Mouse (Mus musculus) myocyte (in vitro differentiated cells): ENCODE data around the gene Psmb11. TPM values are rescaled to one million over a fixed set of nuclear protein-coding genes. Genes with fewer than 3 reads are reported as not detected.

ENCODE experiments used
- H3K27me3 ChIP-seq: one replicate; pipeline ENCODE4 v1.6.1; 2011; ENCODE audit not compliant: control insufficient read depth, insufficient read depth, insufficient read length
- H3K36me3 ChIP-seq: one replicate; pipeline ENCODE4 v1.6.1; 2011; ENCODE audit not compliant: control insufficient read depth, insufficient read depth
- H3K4me2 ChIP-seq: one replicate; pipeline ENCODE4 v1.6.1; 2011; ENCODE audit warnings: low read depth, control low read depth
- H3K4me3 ChIP-seq: one replicate; pipeline ENCODE4 v1.5.1; 2011; ENCODE audit warnings: mild to moderate bottlenecking, control low read depth, moderate library complexity
- H3K79me2 ChIP-seq: one replicate; pipeline ENCODE4 v1.6.1; 2011; ENCODE audit not compliant: control insufficient read depth, insufficient read depth
- H3ac ChIP-seq: one replicate; pipeline ENCODE4 v1.6.1; 2011; ENCODE audit not compliant: control insufficient read depth, insufficient read length
- CEBPB ChIP-seq: IDR thresholded peaks from 2 replicates; pipeline ENCODE4 v1.6.1; 2011; ENCODE audit warnings: mild to moderate bottlenecking, moderate library complexity; ENCODE audit not compliant: poor library complexity, insufficient read depth, severe bottlenecking
- E2F4 ChIP-seq: IDR thresholded peaks from one replicate; pipeline ENCODE4 v1.6.1; 2011; ENCODE audit warnings: mild to moderate bottlenecking, control low read depth, moderate library complexity; ENCODE audit not compliant: insufficient read depth
- MAX ChIP-seq: IDR thresholded peaks from one replicate; pipeline ENCODE4 v1.6.1; 2011; ENCODE audit warnings: low read depth, mild to moderate bottlenecking, control low read depth
- MYOD1 ChIP-seq, 3 experiments: IDR thresholded peaks; one replicate each; pipeline ENCODE4 v1.6.1; 2011; ENCODE audit warnings: control low read depth in 2 of 3, low read depth in 2 of 3, mild to moderate bottlenecking in 2 of 3, moderate library complexity in 1 of 3; ENCODE audit not compliant: insufficient read length in 2 of 3, control insufficient read depth in 1 of 3
- MYOG ChIP-seq, 3 experiments: IDR thresholded peaks; one replicate each; pipeline ENCODE4 v1.6.1; 2011; ENCODE audit warnings: control low read depth in 2 of 3, low read depth in 2 of 3, mild to moderate bottlenecking in 2 of 3; ENCODE audit not compliant: insufficient read length in 2 of 3, control insufficient read depth in 1 of 3, insufficient read depth in 1 of 3
- POLR2A ChIP-seq: IDR thresholded peaks from one replicate; pipeline ENCODE4 v1.6.1; 2011; ENCODE audit warnings: low read depth, mild to moderate bottlenecking, control low read depth, moderate library complexity; ENCODE audit not compliant: insufficient read length
- POLR2AphosphoS2 ChIP-seq: IDR thresholded peaks from one replicate; pipeline ENCODE4 v1.6.1; 2011; ENCODE audit warnings: low read depth, control low read depth; ENCODE audit not compliant: insufficient read length
- REST ChIP-seq: IDR thresholded peaks from one replicate; pipeline ENCODE4 v1.6.1; 2011; ENCODE audit warnings: mild to moderate bottlenecking, control low read depth, moderate library complexity; ENCODE audit not compliant: insufficient read depth, insufficient read length
- SRF ChIP-seq: IDR thresholded peaks from one replicate; pipeline ENCODE4 v1.6.1; 2011; ENCODE audit warnings: low read depth; ENCODE audit not compliant: control insufficient read depth, insufficient read length
- TCF12 ChIP-seq: IDR thresholded peaks from one replicate; pipeline ENCODE4 v1.6.1; 2011; ENCODE audit warnings: mild to moderate bottlenecking, control low read depth; ENCODE audit not compliant: poor library complexity, insufficient read depth, severe bottlenecking
- TCF3 ChIP-seq: IDR thresholded peaks from one replicate; pipeline ENCODE4 v1.6.1; 2011; ENCODE audit warnings: low read depth, control low read depth; ENCODE audit not compliant: insufficient read length
- USF1 ChIP-seq: IDR thresholded peaks from one replicate; pipeline ENCODE4 v1.6.1; 2011; ENCODE audit warnings: low read depth, mild to moderate bottlenecking, control low read depth, moderate library complexity
- polyA plus RNA-seq: library from polyadenylated mRNA; unstranded; fragments of >200 nt; fragmentation: generic; extraction: Trizol; gene quantifications from one replicate; pipeline ENCODE4 v1.2.1, GENCODE M21; 2012; ENCODE audit warnings: missing spikeins

Psmb11 gene
- polyA plus RNA-seq, 1 experiment = not detected

GRCm38 (mm10) chr14:54617152-54617896 lies 3.9 kb upstream of the Psmb11 start:
- H3K36me3 ChIP-seq = peaks cover 10% of the 10 kb centered on the region
- H3K4me2 ChIP-seq = peak overlapping the region; percentile 65
- H3ac ChIP-seq = no peak overlapping the region
- TF ChIP-seq E2F4 = no peak
- no peak for TF ChIP-seq POLR2A
- TF ChIP-seq SRF = no peak
- no peak for TF ChIP-seq POLR2AphosphoS2
- TF ChIP-seq MYOD1 (IDR thresholded peaks at IDR 0.05; ENCODE audit: control insufficient read depth in 1 of 3, insufficient read length in 2 of 3, low read depth in 2 of 3) = no peak
- TF ChIP-seq CEBPB = no peak
- no peak for TF ChIP-seq TCF12
- TF ChIP-seq MAX = no peak
- no peak for TF ChIP-seq USF1
- TF ChIP-seq TCF3 = no peak
- TF ChIP-seq MYOG (IDR thresholded peaks at IDR 0.05; ENCODE audit: control insufficient read depth in 1 of 3, insufficient read depth in 1 of 3, insufficient read length in 2 of 3, low read depth in 2 of 3) = no peak
- no peak for TF ChIP-seq REST
- peaks cover 21% of the 10 kb centered on the region for H3K79me2 ChIP-seq
- peak overlapping the region; percentile 58 for H3K4me3 ChIP-seq
- H3K27me3 ChIP-seq = no peaks in the 10 kb centered on the region

GRCm38 (mm10) chr14:54617897-54618365 lies 3.3 kb upstream of the Psmb11 start, which contains the start of gene Psmb5:
TSS of gene Psmb5 (minus strand) at chr14:54618022.
- TF ChIP-seq MYOG (IDR thresholded peaks at IDR 0.05; ENCODE audit: control insufficient read depth in 1 of 3, insufficient read depth in 1 of 3, insufficient read length in 2 of 3, low read depth in 2 of 3) (no peak), MAX (no peak), E2F4 (no peak), POLR2A (peak; percentile 77), MYOD1 (IDR thresholded peaks at IDR 0.05; ENCODE audit: control insufficient read depth in 1 of 3, insufficient read length in 2 of 3, low read depth in 2 of 3) (no peak), POLR2AphosphoS2 (peak; percentile 78), CEBPB (no peak), REST (no peak), TCF12 (no peak), TCF3 (no peak), SRF (no peak), USF1 (no peak)
- H3K79me2 ChIP-seq = peaks cover 21% of the 10 kb centered on the region
- H3K4me2 ChIP-seq = peak within 1 kb of the TSS; percentile 68

DNA sequence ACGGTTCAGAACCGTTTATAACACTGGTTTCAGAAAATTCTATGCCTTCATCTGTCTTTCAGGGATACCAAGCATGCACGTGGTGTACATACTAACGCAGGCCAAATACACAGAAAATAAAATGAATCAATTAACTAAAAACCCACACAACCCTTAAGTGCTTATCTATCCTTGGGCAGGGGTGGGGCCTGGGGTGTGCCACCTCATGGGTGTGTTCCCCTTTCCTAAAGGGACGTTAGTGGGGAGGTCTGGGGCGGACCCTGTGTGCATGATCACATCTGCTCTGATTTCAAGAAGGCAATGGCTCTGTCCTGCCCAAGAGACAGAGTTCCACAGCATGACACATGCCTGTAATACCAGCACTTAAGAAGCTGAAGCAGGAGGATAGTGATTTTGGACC lies 2.1 kb downstream of the Psmb11 start:
- H3K27me3 ChIP-seq = no peaks in the 10 kb centered on the region
- H3K4me3 ChIP-seq = no peak overlapping the region
- H3K4me2 ChIP-seq = no peak overlapping the region
- no peaks in the 10 kb centered on the region for H3K36me3 ChIP-seq
- TF ChIP-seq CEBPB (no peak), MAX (no peak), TCF12 (no peak), POLR2AphosphoS2 (no peak), E2F4 (no peak)
- H3K79me2 ChIP-seq = no peaks in the 10 kb centered on the region
- no peak overlapping the region for H3ac ChIP-seq

More at GRCm38 (mm10) chr14:54617897-54618365, 3.3 kb upstream of the Psmb11 start, which contains the start of gene Psmb5:
- H3K27me3 ChIP-seq = no peaks in the 10 kb centered on the region
- H3K4me3 ChIP-seq = peak within 1 kb of the TSS; percentile 58
- H3K36me3 ChIP-seq = peaks cover 5% of the 10 kb centered on the region
- no peak within 1 kb of the TSS for H3ac ChIP-seq

- H3K36me3 ChIP-seq = no peaks in the 10 kb centered on the region
- no peaks in the 10 kb centered on the region for H3K27me3 ChIP-seq
- TF ChIP-seq USF1 (no peak), MYOD1 (IDR thresholded peaks at IDR 0.05; ENCODE audit: control insufficient read depth in 1 of 3, insufficient read length in 2 of 3, low read depth in 2 of 3) (peak in 1 of 3 experiments; percentile 16)
- no peak overlapping the region for H3K4me3 ChIP-seq
- H3K79me2 ChIP-seq = no peaks in the 10 kb centered on the region
- no peak overlapping the region for H3ac ChIP-seq
- H3K4me2 ChIP-seq = no peak overlapping the region
These were observed 3.7 kb downstream of the Psmb11 start for GRCm38 (mm10) chr14:54624976-54625375.

DNA sequence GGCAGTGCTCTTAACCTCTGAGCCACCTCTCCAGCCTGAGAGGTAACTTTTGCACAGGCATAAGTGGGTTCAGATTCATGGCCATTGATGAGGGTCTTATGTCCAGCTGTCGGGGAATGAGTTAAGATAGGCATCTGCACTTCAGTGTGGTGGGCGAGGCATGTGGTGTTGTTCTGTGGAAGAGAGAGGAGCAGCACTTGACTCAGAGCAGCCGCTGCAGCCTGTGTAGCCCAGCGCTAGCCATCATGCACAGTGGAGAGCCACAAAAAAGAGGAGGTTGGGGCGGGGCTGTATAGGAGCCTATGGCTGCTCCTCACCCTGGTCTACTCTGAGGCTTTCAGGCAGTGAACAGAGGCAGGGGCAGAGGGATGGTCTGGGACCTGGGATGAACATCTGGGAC lies 6.9 kb downstream of the Psmb11 start:
- H3K36me3 ChIP-seq = no peaks in the 10 kb centered on the region
- H3K4me3 ChIP-seq = no peak overlapping the region
- H3K27me3 ChIP-seq = no peaks in the 10 kb centered on the region
- no peaks in the 10 kb centered on the region for H3K79me2 ChIP-seq
- no peak overlapping the region for H3K4me2 ChIP-seq
- H3ac ChIP-seq = no peak overlapping the region
- TF ChIP-seq USF1 (no peak), E2F4 (no peak), TCF3 (no peak), POLR2A (no peak), SRF (no peak), CEBPB (no peak), POLR2AphosphoS2 (no peak), TCF12 (no peak), REST (no peak), MYOG (IDR thresholded peaks at IDR 0.05; ENCODE audit: control insufficient read depth in 1 of 3, insufficient read depth in 1 of 3, insufficient read length in 2 of 3, low read depth in 2 of 3) (peak in 2 of 3 experiments; percentile 16 to 65), MYOD1 (IDR thresholded peaks at IDR 0.05; ENCODE audit: control insufficient read depth in 1 of 3, insufficient read length in 2 of 3, low read depth in 2 of 3) (peak in 2 of 3 experiments; percentile 45 to 60), MAX (no peak)
